Mouse (Mus musculus): ENCODE data around the gene Gcnt1.

- TF ChIP-seq POLR2A (IDR thresholded peaks at IDR 0.05; ENCODE audit: low read depth, low read length) (no peak), CTCF (IDR thresholded peaks at IDR 0.05; ENCODE audit: extremely low read depth, insufficient read depth, insufficient read length, insufficient replicate concordance) (no peak)
Measured at GRCm38 (mm10) chr19:17392866-17393265, 20.2 kb upstream of the Gcnt1 start.
